Comparison of ENCODE assay signal across 21 mouse cellular contexts in the genomic region with DNA sequence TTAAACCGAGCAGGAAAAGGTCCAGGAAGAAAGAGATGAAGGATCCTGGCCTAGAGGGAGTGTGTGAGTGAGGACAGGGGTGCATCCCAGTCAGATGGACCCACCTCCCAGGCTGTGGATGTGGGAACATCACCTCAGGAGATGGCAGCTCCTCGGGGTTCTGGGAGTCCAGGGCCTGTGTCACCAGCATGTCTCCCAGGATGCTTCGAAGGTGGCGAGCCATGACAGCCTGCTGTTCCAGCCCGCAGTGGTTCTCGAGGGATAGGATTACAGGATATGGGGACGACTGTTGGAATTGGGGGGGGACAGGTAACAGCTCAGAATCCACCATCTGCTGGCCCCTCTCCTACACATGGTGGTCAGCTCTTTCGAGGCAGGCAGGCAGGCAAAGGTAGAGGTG.
"Had no signal": no experiment of that assay in that cellular context is flagged by ENCODE, and none has a peak within 500 bp of the region (broad histone marks: within the 10 kb centered on the region; RNA-seq: fewer than 3 reads in every experiment).

No protein-coding gene starts in this region.

- H3K4me3 ChIP-seq: heart, embryonic 10.5 days; heart, embryonic 13.5 days; heart, embryonic 15.5 days; hindbrain, embryonic 13.5 days; hindbrain, embryonic 15.5 days; kidney, embryonic 15.5 days; limb, embryonic 13.5 days; limb, embryonic 15.5 days; liver, embryonic 12.5 days had no signal

- H3K27ac ChIP-seq: heart, embryonic 10.5 days; heart, embryonic 13.5 days; heart, embryonic 15.5 days; hindbrain, embryonic 13.5 days; hindbrain, embryonic 15.5 days; hindbrain, postnatal 0 days; kidney, embryonic 15.5 days; kidney, postnatal 0 days; limb, embryonic 13.5 days; limb, embryonic 15.5 days; liver, embryonic 12.5 days; liver, embryonic 14.5 days had no signal

- DNase-seq: gastrocnemius, postnatal 25 days; kidney, adult 11 months; kidney, adult 2 months; kidney, adult 9 months; kidney, postnatal 14 days; kidney, postnatal 36 days; layer of hippocampus, adult 9-11 months; layer of hippocampus, postnatal 36 days had no signal

- ATAC-seq: hindbrain, postnatal 0 days; intestine, embryonic 16.5 days; liver, embryonic 12.5 days had no signal

- H3K36me3 ChIP-seq: hindbrain, embryonic 13.5 days; hindbrain, embryonic 15.5 days had no signal

- H3K9ac ChIP-seq: heart, embryonic 13.5 days; heart, embryonic 15.5 days; hindbrain, embryonic 13.5 days; hindbrain, embryonic 15.5 days; kidney, embryonic 15.5 days; limb, embryonic 13.5 days; limb, embryonic 15.5 days; liver, embryonic 12.5 days; liver, embryonic 14.5 days had no signal

- H3K4me2 ChIP-seq: heart, embryonic 13.5 days; heart, embryonic 15.5 days; hindbrain, embryonic 13.5 days; hindbrain, embryonic 15.5 days; kidney, embryonic 15.5 days; limb, embryonic 13.5 days; limb, embryonic 15.5 days; liver, embryonic 12.5 days had no signal

- H3K9me3 ChIP-seq: heart, embryonic 10.5 days; heart, embryonic 13.5 days; heart, embryonic 15.5 days; hindbrain, embryonic 13.5 days; hindbrain, embryonic 15.5 days; kidney, embryonic 15.5 days; limb, embryonic 13.5 days; limb, embryonic 15.5 days; liver, embryonic 12.5 days had no signal
